Mouse (Mus musculus) cerebellum, adult 2 months (tissue): ENCODE results near the gene BC028528.

Experiments used
- CTCF ChIP-seq: fragments of 200-500 bp; IDR thresholded peaks from 2 replicates; pipeline ENCODE4 v1.5.1; 2011; ENCODE audit warnings: low read depth, mild to moderate bottlenecking, control low read depth, low read length, moderate library complexity, borderline replicate concordance; ENCODE audit not compliant: insufficient read depth
- POLR2A ChIP-seq: fragments of 200-500 bp; IDR thresholded peaks from 2 replicates; pipeline ENCODE4 v1.6.1; 2011; ENCODE audit warnings: low read length, control low read depth, borderline replicate concordance; ENCODE audit not compliant: insufficient read depth

- TF ChIP-seq CTCF = no peak
- no peak for TF ChIP-seq POLR2A
Observed at GRCm38 (mm10) chr3:95867408-95867807, 24.4 kb downstream of the BC028528 start.
